Comparison of ENCODE assay signal across 8 mouse cellular contexts in genomic region chr7:109545255-109545993, GRCm38 (mm10). TPM values are rescaled to one million over a fixed set of nuclear protein-coding genes. Genes with fewer than 3 reads are reported as not detected.
DNase-seq lines count a peak whose midpoint lies in the region; ATAC-seq and TF ChIP-seq lines count a peak whose summit lies in the region.

No protein-coding gene starts in this region.

- H3K27me3 ChIP-seq in limb, embryonic 13.5 days = no peaks in the 10 kb centered on the region
- H3K27me3 ChIP-seq in limb, embryonic 10.5 days (ENCODE audit: low read depth, poor library complexity, severe bottlenecking) = no peaks in the 10 kb centered on the region
- no peaks in the 10 kb centered on the region for H3K27me3 ChIP-seq in heart, adult 2 months (ENCODE audit: control insufficient read depth, insufficient read depth, low read length)
- H3K27me3 ChIP-seq in cerebellum, adult 2 months (ENCODE audit: control insufficient read depth, insufficient read depth, low read length) = no peaks in the 10 kb centered on the region

- no peaks in the 10 kb centered on the region for H3K4me1 ChIP-seq in limb, embryonic 13.5 days
- no peaks in the 10 kb centered on the region for H3K4me1 ChIP-seq in limb, embryonic 10.5 days
- H3K4me1 ChIP-seq in heart, adult 2 months (ENCODE audit: control insufficient read depth, insufficient read depth, low read length) = peaks cover 33% of the 10 kb centered on the region
- no peaks in the 10 kb centered on the region; the same call in 1 of the 2 replicates for H3K4me1 ChIP-seq in cerebellum, adult 2 months (ENCODE audit: control insufficient read depth, insufficient read depth, low read length)

- 0 out of 2 replicates have a peak overlapping the region, but pooled peaks have one; percentile 33 for H3K27ac ChIP-seq in limb, embryonic 13.5 days
- no peak overlapping the region for H3K27ac ChIP-seq in limb, embryonic 10.5 days
- H3K27ac ChIP-seq in heart, adult 2 months = peak overlapping the region; percentile 63
- no peak overlapping the region for H3K27ac ChIP-seq in cerebellum, adult 2 months (ENCODE audit: insufficient read depth, low read length)

- no peak for TF ChIP-seq CTCF in heart, adult 2 months (IDR thresholded peaks at IDR 0.05)
- no peak for TF ChIP-seq CTCF in cerebellum, adult 2 months (IDR thresholded peaks at IDR 0.05; ENCODE audit: borderline replicate concordance, insufficient read depth, low read depth, low read length)

- TF ChIP-seq EP300 in heart, adult 2 months (IDR thresholded peaks at IDR 0.05; ENCODE audit: insufficient read depth, low read depth, low read length) = no peak

- peaks cover 89% of the 10 kb centered on the region for H3K36me3 ChIP-seq in limb, embryonic 13.5 days
- H3K36me3 ChIP-seq in limb, embryonic 10.5 days = peaks cover 88% of the 10 kb centered on the region
- peaks cover 48% of the 10 kb centered on the region for H3K36me3 ChIP-seq in heart, adult 2 months (ENCODE audit: control insufficient read depth, insufficient read depth, low read length)

- no peak overlapping the region for H3K9ac ChIP-seq in limb, embryonic 13.5 days
- H3K9ac ChIP-seq in heart, adult 2 months (ENCODE audit: low read depth, low read length) = no peak overlapping the region

- intact Hi-C loops in heart, adult 2 months (cut with DNase I) = no loop called here
- intact Hi-C loops in left cerebral cortex, postnatal 10 days (cut with DNase I) = no loop called here

- ATAC-seq in limb, embryonic 13.5 days (ENCODE audit: low FRiP score, low read depth) = no peak

- DNase-seq in limb, embryonic 10.5 days (ENCODE audit: low spot score) = no peak
- DNase-seq in adrenal gland, postnatal 36 days = peak; percentile 49 to 62
- DNase-seq in heart, adult 2 months = peak; percentile 53 to 63
- peak; percentile 65 for DNase-seq in lung, postnatal 10 days
- DNase-seq in left cerebral cortex, postnatal 10 days (ENCODE audit: extremely low spot score in 1 of 2, low spot score in 2 of 2) = no peak
- no peak for DNase-seq in spleen, postnatal 36 days (ENCODE audit: low spot score in 2 of 2)
- no peak for DNase-seq in cerebellum, adult 2 months

- TF ChIP-seq POLR2A in heart, adult 2 months (IDR thresholded peaks at IDR 0.05; ENCODE audit: insufficient read depth, low read depth, low read length) = no peak
- no peak for TF ChIP-seq POLR2A in cerebellum, adult 2 months (IDR thresholded peaks at IDR 0.05; ENCODE audit: borderline replicate concordance, insufficient read depth, low read length)

- no peak overlapping the region for H3K4me3 ChIP-seq in limb, embryonic 13.5 days
- no peak overlapping the region for H3K4me3 ChIP-seq in limb, embryonic 10.5 days
- H3K4me3 ChIP-seq in heart, adult 2 months = no peak overlapping the region
- no peak overlapping the region for H3K4me3 ChIP-seq in cerebellum, adult 2 months (replicated peaks; ENCODE audit: insufficient read depth, low read depth, low read length)

- WGBS in limb, embryonic 13.5 days = 80% methylated on average over 10 of the region's 10 CpGs
- 85% methylated on average over 10 of the region's 10 CpGs for WGBS in limb, embryonic 10.5 days
- 37% methylated on average over 10 of the region's 10 CpGs for WGBS in heart, adult 2 months
- WGBS in cerebellum, adult 2 months = 46% methylated on average over 10 of the region's 10 CpGs

- H3K79me2 ChIP-seq in heart, adult 2 months (replicated peaks; ENCODE audit: control insufficient read depth, insufficient read depth, low read length) = no peaks in the 10 kb centered on the region

- no peaks in the 10 kb centered on the region for H3K9me3 ChIP-seq in limb, embryonic 13.5 days
- no peaks in the 10 kb centered on the region for H3K9me3 ChIP-seq in limb, embryonic 10.5 days (replicated peaks)

- no peak overlapping the region for H3K4me2 ChIP-seq in limb, embryonic 13.5 days (replicated peaks)

RNA-seq across cellular contexts. Expression of gene Rpl27a, which starts 26.5 kb away (rescaled TPM):
- 141 and 145 TPM in 2 replicates for polyA plus RNA-seq in limb, embryonic 13.5 days (2015; fragmentation: Nextera tagmentation; extraction: Ambion mirVana)
- polyA plus RNA-seq in limb, embryonic 10.5 days (2016; fragmentation: Nextera tagmentation; extraction: Ambion mirVana) = 130 and 159 TPM in 2 replicates
- total RNA-seq in adrenal gland, postnatal 36 days (2021) = 100 to 1,000 TPM; 206 to 235 TPM
- total RNA-seq in heart, adult 2 months (2021) = 100 to 1,000 TPM; 102 to 105 TPM
- polyA plus RNA-seq in heart, adult 2 months (2012; rRNA removed) = 136 and 167 TPM in 2 replicates
- total RNA-seq in left cerebral cortex, postnatal 10 days (2021) = 100 to 1,000 TPM; 136 TPM
- 299 and 318 TPM in 2 replicates for polyA plus RNA-seq in cerebellum, adult 2 months (2012; rRNA removed)

RNA-seq across cellular contexts. Expression of gene Trim66, which starts 37.5 kb away (rescaled TPM):
- polyA plus RNA-seq in limb, embryonic 13.5 days (2015; fragmentation: Nextera tagmentation; extraction: Ambion mirVana) = 0.04 and 0.05 TPM in 2 replicates
- 0.03 and 0.05 TPM in 2 replicates for polyA plus RNA-seq in limb, embryonic 10.5 days (2016; fragmentation: Nextera tagmentation; extraction: Ambion mirVana)
- under 1 TPM; 0.10 to 0.33 TPM for total RNA-seq in adrenal gland, postnatal 36 days (2021)
- total RNA-seq in heart, adult 2 months (2021) = under 1 TPM in 1 of 2 experiments, not detected in 1; 0.21 TPM
- polyA plus RNA-seq in heart, adult 2 months (2012; rRNA removed) = 0.14 and 0.15 TPM in 2 replicates
- 1 to 10 TPM; 8.3 to 8.5 TPM for total RNA-seq in left cerebral cortex, postnatal 10 days (2021)
- 11.3 and 11.6 TPM in 2 replicates for polyA plus RNA-seq in cerebellum, adult 2 months (2012; rRNA removed)

Comparison
In these comparisons a context has a peak if more than half of its experiments do, and no peak if none do; other contexts are left out.
1. H3K27ac ChIP-seq: peak in limb, embryonic 13.5 days (single experiment) and heart, adult 2 months (single experiment); none in limb, embryonic 10.5 days (single experiment) and cerebellum, adult 2 months (single experiment).
2. DNase-seq: peak in adrenal gland, postnatal 36 days (2 of 2), heart, adult 2 months (2 of 2) and lung, postnatal 10 days (single experiment); none in limb, embryonic 10.5 days (single experiment), left cerebral cortex, postnatal 10 days (0 of 2), spleen, postnatal 36 days (0 of 2) and cerebellum, adult 2 months (0 of 2).
3. RNA of gene Trim66, which starts 37.5 kb away (polyA plus RNA-seq): 11.3 to 11.6 TPM in cerebellum, adult 2 months; 0.14 to 0.15 TPM in heart, adult 2 months, 0.04 to 0.05 TPM in limb, embryonic 13.5 days and 0.03 to 0.05 TPM in limb, embryonic 10.5 days; every median in the first group is over 10 times any median in the second.